Mouse (Mus musculus): ENCODE results near the gene Insc. TPM values are rescaled to one million over a fixed set of nuclear protein-coding genes. Genes with fewer than 3 reads are reported as not detected.

The Insc gene
- polyA plus RNA-seq (2012; rRNA removed): 3.1 and 4.3 TPM in 2 replicates

GRCm38 (mm10) chr7:114743022-114743780 lies at the start of gene Insc:
TSS of gene Insc (plus strand) at chr7:114743694.

GRCm38 (mm10) chr7:114718300-114718699 lies 25.2 kb upstream of the Insc start, which contains the start of gene Calcb:
TSS of gene Calcb (plus strand) at chr7:114718643.

Other genes starting within 250 kb of the Insc start
- gene Cyp2r1, start 180.7 kb upstream of the Insc start, polyA plus RNA-seq (2012; rRNA removed): 1.5 and 1.7 TPM in 2 replicates
- gene Calca, start 107.3 kb upstream of the Insc start, polyA plus RNA-seq (2012; rRNA removed): not detected in 2 replicates
- 1.6 and 2.3 TPM in 2 replicates for gene Calcb, start 25.1 kb upstream of the Insc start, polyA plus RNA-seq (2012; rRNA removed)